Mouse (Mus musculus) E14TG2a.4 (cell line): Measurements from ENCODE around the gene Foxj3.
"Not testable (repeated sequence)": the region's sequence is repeated elsewhere in the genome, so short reads cannot be mapped to it uniquely, and the experiment has no call there.

ENCODE experiments used
- H3K27me3 ChIP-seq: 2 replicates; pipeline ENCODE4 v1.6.1; 2014; ENCODE audit warnings: low read length, control low read depth; ENCODE audit not compliant: insufficient read depth
- H3K36me3 ChIP-seq: 2 replicates; pipeline ENCODE4 v1.6.1; 2014; ENCODE audit warnings: low read length, control low read depth; ENCODE audit not compliant: insufficient read depth
- H3K4me1 ChIP-seq: replicated peaks from 2 replicates; pipeline ENCODE4 v1.6.1; 2014; ENCODE audit warnings: low read depth, low read length, control low read depth
- H3K4me3 ChIP-seq: replicated peaks from 2 replicates; pipeline ENCODE4 v1.5.1; 2014; ENCODE audit warnings: mild to moderate bottlenecking, low read length
- H3K9me3 ChIP-seq: 2 replicates; pipeline ENCODE4 v1.6.1; 2014; ENCODE audit warnings: low read length, control low read depth
- CTCF ChIP-seq: conservative IDR thresholded peaks from 2 replicates; pipeline ENCODE4 v1.5.1; 2014; ENCODE audit warnings: low read length
- NANOG ChIP-seq: IDR thresholded peaks from 2 replicates; pipeline ENCODE4 v1.6.1; 2014; ENCODE audit warnings: borderline replicate concordance, low read length, mixed read lengths
- POU5F1 ChIP-seq: IDR thresholded peaks from 2 replicates; pipeline ENCODE4 v1.6.1; 2014; ENCODE audit warnings: low read length, borderline replicate concordance

Foxj3 gene

GRCm38 (mm10) chr4:119626876-119627275 is 90.1 kb downstream of the Foxj3 start:
- Histone ChIP-seq H3K36me3 (peaks cover 77% of the 10 kb centered on the region), H3K27me3 (no peaks in the 10 kb centered on the region), H3K4me1 (peaks cover 29% of the 10 kb centered on the region), H3K4me3 (no peak overlapping the region), H3K9me3 (no peaks in the 10 kb centered on the region)
- TF ChIP-seq CTCF (no peak), POU5F1 (no peak), NANOG (no peak)

- no peak for TF ChIP-seq CTCF
- no peak for TF ChIP-seq NANOG
- no peak for TF ChIP-seq POU5F1
- peaks cover 74% of the 10 kb centered on the region for H3K36me3 ChIP-seq
- no peaks in the 10 kb centered on the region for H3K9me3 ChIP-seq
- no peaks in the 10 kb centered on the region for H3K27me3 ChIP-seq
- H3K4me3 ChIP-seq = no peak overlapping the region
- H3K4me1 ChIP-seq = peaks cover 33% of the 10 kb centered on the region
Measured at GRCm38 (mm10) chr4:119627317-119627716, 90.5 kb downstream of the Foxj3 start.

GRCm38 (mm10) chr4:119628363-119628762 is 91.6 kb downstream of the Foxj3 start:
- H3K9me3 ChIP-seq, H3K27me3 ChIP-seq, H3K4me3 ChIP-seq: not testable (repeated sequence)
- H3K36me3 ChIP-seq = peaks cover 68% of the 10 kb centered on the region
- peaks cover 44% of the 10 kb centered on the region for H3K4me1 ChIP-seq

GRCm38 (mm10) chr4:119631115-119631919 is 94.5 kb downstream of the Foxj3 start:
- Histone ChIP-seq H3K4me3 (no peak overlapping the region), H3K9me3 (no peaks in the 10 kb centered on the region), H3K27me3 (no peaks in the 10 kb centered on the region), H3K4me1 (peaks cover 67% of the 10 kb centered on the region), H3K36me3 (peaks cover 43% of the 10 kb centered on the region)
- no peak for TF ChIP-seq NANOG
- TF ChIP-seq POU5F1 = no peak
- TF ChIP-seq CTCF = peak; percentile 35

- no peaks in the 10 kb centered on the region for H3K27me3 ChIP-seq
- H3K4me1 ChIP-seq = peaks cover 81% of the 10 kb centered on the region
- TF ChIP-seq POU5F1 (no peak), NANOG (no peak), CTCF (no peak)
- H3K36me3 ChIP-seq = peaks cover 31% of the 10 kb centered on the region
- H3K9me3 ChIP-seq = no peaks in the 10 kb centered on the region
- no peak overlapping the region for H3K4me3 ChIP-seq
Measured at GRCm38 (mm10) chr4:119632721-119633120, 95.9 kb downstream of the Foxj3 start.

GRCm38 (mm10) chr4:119633342-119633741 is 96.5 kb downstream of the Foxj3 start:
- no peak for TF ChIP-seq CTCF
- TF ChIP-seq NANOG = no peak
- TF ChIP-seq POU5F1 = no peak
- H3K9me3 ChIP-seq = no peaks in the 10 kb centered on the region
- peaks cover 87% of the 10 kb centered on the region for H3K4me1 ChIP-seq
- peaks cover 27% of the 10 kb centered on the region for H3K36me3 ChIP-seq
- H3K27me3 ChIP-seq = no peaks in the 10 kb centered on the region
- H3K4me3 ChIP-seq = no peak overlapping the region

DNA sequence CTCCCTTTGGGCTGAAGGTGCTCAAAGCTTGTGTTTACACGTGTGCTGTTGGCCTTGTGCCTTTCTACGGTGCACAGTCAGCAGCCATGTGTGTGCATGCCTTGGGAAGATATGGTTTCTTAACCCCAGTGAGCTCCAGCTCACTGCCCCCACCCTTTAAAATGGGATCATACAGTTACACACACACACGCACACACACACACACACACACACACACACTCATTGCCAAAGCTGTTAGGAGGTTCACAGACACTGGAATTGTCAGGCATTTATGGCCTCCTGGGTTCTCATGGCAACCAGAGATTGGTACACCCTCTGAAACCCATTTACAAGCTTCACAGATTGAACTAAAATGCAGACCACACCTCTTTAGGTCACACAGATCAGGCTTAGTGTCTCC is 97.1 kb downstream of the Foxj3 start:
- TF ChIP-seq POU5F1 = no peak
- TF ChIP-seq CTCF = no peak
- no peak for TF ChIP-seq NANOG
- peaks cover 25% of the 10 kb centered on the region for H3K36me3 ChIP-seq

DNA sequence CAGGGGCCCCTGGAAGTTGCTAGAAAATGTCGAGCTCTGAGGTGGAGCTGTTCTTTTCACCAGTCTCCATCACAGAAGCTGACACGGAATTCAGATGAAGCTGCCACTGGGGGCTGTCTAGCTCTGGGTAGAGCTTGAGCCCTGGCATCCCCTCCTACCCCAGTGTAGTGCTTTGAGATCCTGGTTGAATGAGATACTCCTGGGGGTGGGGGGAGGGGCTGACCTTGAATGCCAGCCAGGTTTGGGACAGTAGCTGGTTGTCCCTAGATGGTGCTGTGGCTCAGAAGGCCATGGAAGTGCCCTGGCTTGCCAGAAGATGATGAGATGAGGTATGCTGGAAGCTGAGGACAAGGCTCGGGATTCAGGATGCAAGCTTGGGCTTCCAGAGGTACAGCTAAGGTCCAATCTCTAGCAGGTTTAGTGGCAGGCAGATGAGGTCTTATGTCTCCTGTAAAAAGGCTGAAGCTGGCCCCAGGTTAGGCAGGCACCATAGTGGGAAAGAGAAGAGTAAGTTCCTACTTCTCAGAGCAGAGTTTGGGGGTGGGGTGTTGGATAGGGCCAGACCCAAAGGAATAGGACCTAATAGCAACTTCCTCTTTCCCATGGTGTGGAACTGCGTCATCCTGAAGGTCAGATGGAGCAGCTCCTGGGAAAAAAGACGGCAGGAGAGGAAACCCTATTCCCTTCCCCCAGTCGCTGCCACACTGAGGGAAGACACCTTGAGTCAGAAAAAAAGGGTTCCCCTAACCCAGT is 98.3 kb downstream of the Foxj3 start:
- Histone ChIP-seq H3K27me3 (peaks cover 5% of the 10 kb centered on the region; the same call in 1 of the 2 replicates), H3K4me3 (no peak overlapping the region), H3K9me3 (no peaks in the 10 kb centered on the region), H3K4me1 (peaks cover 84% of the 10 kb centered on the region), H3K36me3 (peaks cover 14% of the 10 kb centered on the region)
- TF ChIP-seq POU5F1 (no peak), CTCF (no peak), NANOG (no peak)

More for the DNA sequence above, 97.1 kb downstream of the Foxj3 start:
- H3K9me3 ChIP-seq = no peaks in the 10 kb centered on the region
- no peaks in the 10 kb centered on the region for H3K27me3 ChIP-seq
- H3K4me3 ChIP-seq = no peak overlapping the region
- H3K4me1 ChIP-seq = peaks cover 90% of the 10 kb centered on the region

DNA sequence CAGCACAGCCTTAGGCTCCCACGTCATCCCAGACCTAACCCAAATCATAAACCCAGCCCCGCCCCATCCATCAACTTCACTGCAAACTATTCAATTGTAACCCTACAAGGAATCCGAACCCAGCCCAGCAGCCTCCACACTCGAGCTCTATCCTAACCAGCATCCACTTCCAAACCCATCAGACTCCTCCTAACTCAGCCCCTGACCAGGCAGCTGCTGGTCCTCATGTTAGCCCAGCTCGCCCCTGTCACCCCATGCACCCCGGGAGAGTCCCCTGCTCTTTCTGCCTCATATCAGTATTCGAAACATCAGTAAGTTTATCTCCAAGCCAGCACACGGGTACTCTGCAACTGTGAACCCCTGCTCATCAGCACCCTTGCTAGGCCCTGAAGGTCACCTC is 98.9 kb downstream of the Foxj3 start:
- TF ChIP-seq CTCF = no peak
- no peak for TF ChIP-seq NANOG
- TF ChIP-seq POU5F1 = no peak
- H3K27me3 ChIP-seq = peaks cover 5% of the 10 kb centered on the region; the same call in 1 of the 2 replicates
- H3K4me3 ChIP-seq = no peak overlapping the region
- H3K36me3 ChIP-seq = peaks cover 8% of the 10 kb centered on the region; the same call in 1 of the 2 replicates
- no peaks in the 10 kb centered on the region for H3K9me3 ChIP-seq
- peaks cover 78% of the 10 kb centered on the region for H3K4me1 ChIP-seq
